Mouse (Mus musculus) MEL (cell line): ENCODE data around the gene Sec24c. TPM values are rescaled to one million over a fixed set of nuclear protein-coding genes. Genes with fewer than 3 reads are reported as not detected.

Experiments used
- DNase-seq: peaks from one replicate; pipeline ENCODE4 v3.0.0; 2011; ENCODE audit warnings: low read depth, low spot score
- H3K27ac ChIP-seq: 2 replicates; pipeline ENCODE4 v1.5.1; 2012; ENCODE audit warnings: low read depth, mild to moderate bottlenecking, control low read depth, low read length, moderate library complexity; ENCODE audit not compliant: control insufficient read depth
- H3K27me3 ChIP-seq, 2 experiments: fragments of 150-350 bp in 1 of 2; sonication (generic) in 1 of 2; 2 replicates each; pipeline ENCODE4 v1.6.1; 2012; ENCODE audit warnings: low read length in 2 of 2, mild to moderate bottlenecking in 2 of 2, improper control_type of control experiment in 1 of 2, moderate library complexity in 1 of 2; ENCODE audit not compliant: insufficient read depth in 2 of 2, control insufficient read depth in 1 of 2
- H3K36me3 ChIP-seq, 2 experiments: 2 replicates each; pipeline ENCODE4 v1.6.1; 2012 to 2014; ENCODE audit warnings: low read length in 2 of 2, improper control_type of control experiment in 1 of 2, inconsistent platforms in 1 of 2, mild to moderate bottlenecking in 1 of 2; ENCODE audit not compliant: insufficient read depth in 2 of 2, control insufficient read depth in 1 of 2
- H3K4me1 ChIP-seq, 2 experiments: fragments of 150-350 bp in 1 of 2; sonication (generic) in 1 of 2; 2 replicates each; pipeline ENCODE4 v1.6.1; 2012; ENCODE audit warnings: low read length in 2 of 2, improper control_type of control experiment in 1 of 2, mild to moderate bottlenecking in 1 of 2; ENCODE audit not compliant: insufficient read depth in 2 of 2, control insufficient read depth in 1 of 2
- H3K4me3 ChIP-seq, 2 experiments: fragments of 150-350 bp in 1 of 2; sonication (generic) in 1 of 2; 2 replicates each; pipeline ENCODE4 v1.5.1; 2012; ENCODE audit warnings: low read depth in 2 of 2, low read length in 2 of 2, mild to moderate bottlenecking in 2 of 2, moderate library complexity in 2 of 2, control low read depth in 1 of 2, improper control_type of control experiment in 1 of 2; ENCODE audit not compliant: control insufficient read depth in 1 of 2, insufficient read depth in 1 of 2
- H3K79me2 ChIP-seq: 2 replicates; pipeline ENCODE4 v1.6.1; 2012; ENCODE audit warnings: mild to moderate bottlenecking, low read length, moderate library complexity; ENCODE audit not compliant: control insufficient read depth, poor library complexity, insufficient read depth
- H3K9ac ChIP-seq: 2 replicates; pipeline ENCODE4 v1.6.1; 2012; ENCODE audit warnings: low read depth, mild to moderate bottlenecking, control low read depth, low read length, moderate library complexity; ENCODE audit not compliant: control insufficient read depth, poor library complexity, severe bottlenecking
- H3K9me3 ChIP-seq: fragments of 150-350 bp; sonication (generic); replicated peaks from 2 replicates; pipeline ENCODE4 v1.6.1; 2012; ENCODE audit warnings: mild to moderate bottlenecking, low read length, improper control_type of control experiment, moderate library complexity; ENCODE audit not compliant: insufficient read depth
- BHLHE40 ChIP-seq: IDR thresholded peaks from 2 replicates; pipeline ENCODE4 v1.6.1; 2012; ENCODE audit warnings: low read depth, mild to moderate bottlenecking, inconsistent platforms, low read length, improper control_type of control experiment, borderline replicate concordance
- CHD1 ChIP-seq: IDR thresholded peaks from 2 replicates; pipeline ENCODE4 v1.6.1; 2012; ENCODE audit warnings: low read depth, mild to moderate bottlenecking, inconsistent platforms, low read length, improper control_type of control experiment
- CHD2 ChIP-seq: IDR thresholded peaks from 2 replicates; pipeline ENCODE4 v1.6.1; 2011; ENCODE audit warnings: low read length, improper control_type of control experiment
- CTCF ChIP-seq, 3 experiments: IDR thresholded peaks in 2 of 3; conservative IDR thresholded peaks in 1 of 3; 2 replicates each; pipeline ENCODE4 v1.5.1; 2011 to 2012; ENCODE audit warnings: low read length in 3 of 3, low read depth in 2 of 3, mild to moderate bottlenecking in 2 of 3, improper control_type of control experiment in 1 of 3, inconsistent platforms in 1 of 3, mixed read lengths in 1 of 3, moderate library complexity in 1 of 3; ENCODE audit not compliant: control insufficient read depth in 1 of 3, insufficient read depth in 1 of 3, poor library complexity in 1 of 3, severe bottlenecking in 1 of 3
- ELF1 ChIP-seq: IDR thresholded peaks from 2 replicates; pipeline ENCODE4 v1.6.1; 2014; ENCODE audit warnings: low read depth, mild to moderate bottlenecking, inconsistent platforms, low read length, improper control_type of control experiment, moderate library complexity
- EP300 ChIP-seq, 2 experiments: IDR thresholded peaks; 2 replicates each; pipeline ENCODE4 v1.6.1; 2011; ENCODE audit warnings: improper control_type of control experiment in 2 of 2, low read length in 2 of 2, low read depth in 1 of 2, mild to moderate bottlenecking in 1 of 2
- ETS1 ChIP-seq: IDR thresholded peaks from 2 replicates; pipeline ENCODE4 v1.6.1; 2012; ENCODE audit warnings: low read depth, mild to moderate bottlenecking, inconsistent platforms, low read length, improper control_type of control experiment, moderate library complexity
- GABPA ChIP-seq: IDR thresholded peaks from 2 replicates; pipeline ENCODE4 v1.6.1; 2012; ENCODE audit warnings: low read depth, mild to moderate bottlenecking, inconsistent platforms, low read length, improper control_type of control experiment, moderate library complexity
- GATA1 ChIP-seq: IDR thresholded peaks from 2 replicates; pipeline ENCODE4 v1.6.1; 2011; ENCODE audit warnings: low read depth, low read length, improper control_type of control experiment
- MAFK ChIP-seq: IDR thresholded peaks from 2 replicates; pipeline ENCODE4 v1.6.1; 2011; ENCODE audit warnings: low read depth, mild to moderate bottlenecking, low read length, improper control_type of control experiment, borderline replicate concordance
- MAX ChIP-seq: IDR thresholded peaks from 2 replicates; pipeline ENCODE4 v1.6.1; 2011; ENCODE audit warnings: low read length, improper control_type of control experiment
- MXI1 ChIP-seq: IDR thresholded peaks from 2 replicates; pipeline ENCODE4 v1.6.1; 2011; ENCODE audit warnings: mild to moderate bottlenecking, low read depth, low read length, improper control_type of control experiment
- MYC ChIP-seq: IDR thresholded peaks from 2 replicates; pipeline ENCODE4 v1.6.1; 2011; ENCODE audit warnings: low read depth, mild to moderate bottlenecking, low read length, improper control_type of control experiment, moderate library complexity
- NRF1 ChIP-seq: IDR thresholded peaks from 2 replicates; pipeline ENCODE4 v1.6.1; 2014; ENCODE audit warnings: low read depth, mild to moderate bottlenecking, inconsistent platforms, low read length, improper control_type of control experiment, moderate library complexity; ENCODE audit not compliant: poor library complexity, insufficient read depth, severe bottlenecking
- POLR2A ChIP-seq, 2 experiments: IDR thresholded peaks; 2 replicates each; pipeline ENCODE4 v1.6.1; 2011 to 2012; ENCODE audit warnings: low read length in 2 of 2, mild to moderate bottlenecking in 2 of 2, control low read depth in 1 of 2, improper control_type of control experiment in 1 of 2, low read depth in 1 of 2, moderate library complexity in 1 of 2; ENCODE audit not compliant: control insufficient read depth in 1 of 2, insufficient read depth in 1 of 2, poor library complexity in 1 of 2
- RAD21 ChIP-seq: IDR thresholded peaks from 2 replicates; pipeline ENCODE4 v1.6.1; 2011; ENCODE audit warnings: mild to moderate bottlenecking, low read depth, low read length, improper control_type of control experiment
- RCOR1 ChIP-seq: IDR thresholded peaks from 2 replicates; pipeline ENCODE4 v1.6.1; 2012; ENCODE audit warnings: low read depth, mild to moderate bottlenecking, inconsistent platforms, low read length, improper control_type of control experiment
- SIN3A ChIP-seq: IDR thresholded peaks from 2 replicates; pipeline ENCODE4 v1.6.1; 2012; ENCODE audit warnings: low read length, improper control_type of control experiment, inconsistent platforms
- SMC3 ChIP-seq: IDR thresholded peaks from 2 replicates; pipeline ENCODE4 v1.6.1; 2011; ENCODE audit warnings: low read depth, low read length, improper control_type of control experiment
- TAL1 ChIP-seq: IDR thresholded peaks from 2 replicates; pipeline ENCODE4 v1.6.1; 2012; ENCODE audit warnings: mild to moderate bottlenecking, inconsistent platforms, low read length, moderate library complexity, mixed read lengths
- TBP ChIP-seq: IDR thresholded peaks from 2 replicates; pipeline ENCODE4 v1.8.0; 2011; ENCODE audit warnings: low read depth, low read length, improper control_type of control experiment
- TCF12 ChIP-seq: IDR thresholded peaks from 2 replicates; pipeline ENCODE4 v1.6.1; 2014; ENCODE audit warnings: low read depth, mild to moderate bottlenecking, inconsistent platforms, low read length, improper control_type of control experiment, moderate library complexity
- UBTF ChIP-seq: IDR thresholded peaks from 2 replicates; pipeline ENCODE4 v1.6.1; 2012; ENCODE audit warnings: low read depth, mild to moderate bottlenecking, inconsistent platforms, low read length, improper control_type of control experiment, moderate library complexity, borderline replicate concordance; ENCODE audit not compliant: insufficient read depth
- USF1 ChIP-seq: IDR thresholded peaks from 2 replicates; pipeline ENCODE4 v1.6.1; 2014; ENCODE audit warnings: low read depth, mild to moderate bottlenecking, inconsistent platforms, low read length, improper control_type of control experiment, moderate library complexity
- USF2 ChIP-seq, 2 experiments: IDR thresholded peaks; 2 replicates each; pipeline ENCODE4 v1.6.1; 2011 to 2012; ENCODE audit warnings: improper control_type of control experiment in 2 of 2, low read length in 2 of 2, borderline replicate concordance in 1 of 2, inconsistent platforms in 1 of 2, low read depth in 1 of 2, mild to moderate bottlenecking in 1 of 2; ENCODE audit not compliant: insufficient read depth in 1 of 2
- ZC3H11A ChIP-seq: IDR thresholded peaks from 2 replicates; pipeline ENCODE4 v1.6.1; 2012; ENCODE audit warnings: low read depth, mild to moderate bottlenecking, inconsistent platforms, low read length, improper control_type of control experiment
- ZNF384 ChIP-seq: IDR thresholded peaks from 2 replicates; pipeline ENCODE4 v1.6.1; 2012; ENCODE audit warnings: low read depth, mild to moderate bottlenecking, inconsistent platforms, low read length, improper control_type of control experiment
- polyA plus RNA-seq, 2 experiments: library from polyadenylated mRNA; stranded (reverse) in 1 of 2; unstranded in 1 of 2; fragments of >175 nt in 1 of 2; fragments of >200 nt in 1 of 2; gene quantifications; 2 replicates each; pipeline versions ENCODE4 v1.2.1 to v1.2.4; 2012; ENCODE audit warnings: low replicate concordance in 2 of 2, low read depth in 1 of 2; ENCODE audit not compliant: insufficient read length in 2 of 2, insufficient read depth in 1 of 2, missing spikeins in 1 of 2
- total RNA-seq: library from RNA; depleted of rRNA; stranded (reverse); fragments of 300-350 nt; gene quantifications from 2 replicates; pipeline ENCODE4 v1.2.3, GENCODE M21; 2012

The Sec24c gene
- total and polyA plus RNA-seq, 3 experiments = 83.9 to 263 (median 121) TPM

DNA sequence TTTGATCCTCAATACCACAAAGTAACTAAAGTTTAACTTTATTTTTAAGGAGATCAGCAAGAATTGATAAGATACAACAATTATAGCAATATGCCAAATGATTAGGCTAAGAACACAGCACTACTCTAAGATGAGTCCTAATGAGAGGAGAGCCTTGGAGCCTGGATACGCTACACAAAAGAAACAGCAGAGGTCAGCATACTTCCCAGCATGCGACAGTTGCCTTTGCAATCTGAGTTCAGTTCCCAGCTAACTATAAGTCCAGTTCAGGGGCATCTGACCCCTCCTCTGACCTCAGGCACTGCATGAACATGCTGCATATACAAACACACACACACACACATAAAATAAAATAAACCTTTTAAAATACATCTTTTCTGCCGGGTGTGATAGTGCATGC lies 28.6 kb upstream of the Sec24c start:
- H3K36me3 ChIP-seq = peaks cover 0 to 16% of the 10 kb centered on the region in 2 experiments; a peak in 2 of 4 replicates
- peaks cover 2 to 17% of the 10 kb centered on the region in 2 experiments for H3K4me1 ChIP-seq
- DNase-seq = peak; percentile 41
- no peak for TF ChIP-seq ZNF384
- no peak for TF ChIP-seq BHLHE40
- TF ChIP-seq ELF1 = no peak
- no peak for TF ChIP-seq POLR2A (IDR thresholded peaks at IDR 0.05; ENCODE audit: control insufficient read depth in 1 of 2, insufficient read depth in 1 of 2, low read depth in 1 of 2, low read length in 2 of 2, poor library complexity in 1 of 2)
- no peak for TF ChIP-seq ETS1
- peak; percentile 39 for TF ChIP-seq SMC3
- no peak for TF ChIP-seq NRF1
- no peak for TF ChIP-seq MXI1
- TF ChIP-seq EP300 (IDR thresholded peaks at IDR 0.05; ENCODE audit: low read depth in 1 of 2, low read length in 2 of 2) = no peak
- no peak for TF ChIP-seq MYC
- no peak for TF ChIP-seq ZC3H11A
- TF ChIP-seq GABPA = no peak
- TF ChIP-seq CTCF (IDR thresholded peaks at IDR 0.05 in 2 of 3, conservative IDR thresholded peaks at IDR 0.05 in 1 of 3; ENCODE audit: control insufficient read depth in 1 of 3, insufficient read depth in 1 of 3, low read depth in 2 of 3, low read length in 3 of 3, poor library complexity in 1 of 3, severe bottlenecking in 1 of 3) = peak; percentile 18 to 44 (median 19); a peak in 5 of 6 replicates
- TF ChIP-seq TCF12 = no peak
- no peak for TF ChIP-seq TAL1
- TF ChIP-seq MAFK = no peak
- TF ChIP-seq SIN3A = no peak
- no peak for TF ChIP-seq USF1
- TF ChIP-seq RAD21 = peak; percentile 8
- TF ChIP-seq UBTF = no peak
- no peak for TF ChIP-seq CHD2
- H3K79me2 ChIP-seq = peaks cover 8% of the 10 kb centered on the region
- no peaks in the 10 kb centered on the region for H3K27me3 ChIP-seq
- H3K4me3 ChIP-seq = no peak overlapping the region
- H3K9me3 ChIP-seq = no peaks in the 10 kb centered on the region
- H3K27ac ChIP-seq = no peak overlapping the region
- no peak overlapping the region for H3K9ac ChIP-seq

DNA sequence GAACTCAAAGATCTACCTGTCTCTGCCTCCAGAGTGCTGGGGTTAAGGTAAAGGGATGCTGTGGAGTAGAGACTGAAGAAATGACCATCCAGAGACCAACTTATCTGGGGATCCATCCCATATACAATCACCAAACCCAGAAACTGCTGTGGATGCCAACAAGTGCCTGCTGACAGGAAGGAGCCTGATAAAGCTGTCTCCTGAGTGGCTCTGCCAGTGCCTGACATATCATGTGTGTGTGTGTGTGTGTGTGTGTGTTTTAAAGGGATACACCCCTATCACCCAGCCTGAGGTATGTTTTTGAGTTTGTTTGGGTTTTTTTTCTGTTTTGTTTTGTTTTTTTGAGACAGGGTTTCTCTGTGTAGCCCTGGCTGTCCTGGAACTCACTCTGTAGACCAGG lies 27.7 kb upstream of the Sec24c start:
- Histone ChIP-seq H3K9me3 (no peaks in the 10 kb centered on the region), H3K4me1 (peaks cover 2 to 17% of the 10 kb centered on the region in 2 experiments), H3K36me3 (peaks cover 0 to 16% of the 10 kb centered on the region in 2 experiments; a peak in 2 of 4 replicates), H3K4me3 (no peak overlapping the region), H3K79me2 (peaks cover 2% of the 10 kb centered on the region), H3K9ac (peak overlapping the region; percentile 7; the same call in 1 of the 2 replicates), H3K27ac (no peak overlapping the region; the same call in 1 of the 2 replicates), H3K27me3 (no peaks in the 10 kb centered on the region)
- peak; percentile 72 for DNase-seq
- TF ChIP-seq USF2 (IDR thresholded peaks at IDR 0.05; ENCODE audit: borderline replicate concordance in 1 of 2, insufficient read depth in 1 of 2, low read depth in 1 of 2, low read length in 2 of 2) (no peak), CHD2 (no peak), TCF12 (peak; percentile 80), EP300 (IDR thresholded peaks at IDR 0.05; ENCODE audit: low read depth in 1 of 2, low read length in 2 of 2) (peak; percentile 52 to 78; a peak in 3 of 4 replicates), CHD1 (no peak), RCOR1 (peak; percentile 48; the same call in 1 of the 2 replicates), GATA1 (peak; percentile 73), TAL1 (peak; percentile 67), SIN3A (peak; percentile 77), ETS1 (peak; percentile 73), TBP (0 out of 2 replicates have a peak, but pooled peaks have one; percentile 43), MXI1 (peak; percentile 13; the same call in 1 of the 2 replicates), MAX (no peak)
